Mouse (Mus musculus) stomach, postnatal 0 days (tissue): ENCODE data around the gene Wdr43. TPM values are rescaled to one million over a fixed set of nuclear protein-coding genes. Genes with fewer than 3 reads are reported as not detected.

ENCODE experiments used
- ATAC-seq: fragments of 200-750 bp; cut with Nextera tagmentation; 2 replicates; pipeline ENCODE4 v1.8.0; 2017; ENCODE audit not compliant: low FRiP score, low TSS enrichment
- DNase-seq: peaks from one replicate; pipeline ENCODE4 v3.0.0-alpha.2; 2016; ENCODE audit warnings: low spot score
- H3K27ac ChIP-seq: fragments of 300-500 bp; sonication (generic); replicated peaks from 2 replicates; pipeline ENCODE4 v1.5.1; 2014; ENCODE audit warnings: mild to moderate bottlenecking, control low read depth
- H3K27me3 ChIP-seq: fragments of 300-500 bp; sonication (generic); 2 replicates; pipeline ENCODE4 v1.6.1; 2014; ENCODE audit warnings: low read length; ENCODE audit not compliant: control insufficient read depth, insufficient read depth
- H3K36me3 ChIP-seq: fragments of 300-500 bp; sonication (generic); 2 replicates; pipeline ENCODE4 v1.6.1; 2014; ENCODE audit warnings: low read length, mixed read lengths; ENCODE audit not compliant: control insufficient read depth, insufficient read depth
- H3K4me1 ChIP-seq: fragments of 300-500 bp; sonication (generic); replicated peaks from 2 replicates; pipeline ENCODE4 v1.6.1; 2014; ENCODE audit warnings: antibody characterized with exemption; ENCODE audit not compliant: control insufficient read depth, insufficient read depth
- H3K4me2 ChIP-seq: fragments of 300-500 bp; sonication (generic); replicated peaks from 2 replicates; pipeline ENCODE4 v1.6.1; 2014; ENCODE audit warnings: low read depth, mild to moderate bottlenecking, control low read depth, moderate library complexity
- H3K4me3 ChIP-seq: fragments of 300-500 bp; sonication (generic); 2 replicates; pipeline ENCODE4 v1.5.1; 2014; ENCODE audit warnings: low read depth, low read length, control low read depth
- H3K9ac ChIP-seq: fragments of 300-500 bp; sonication (generic); 2 replicates; pipeline ENCODE4 v1.6.1; 2014; ENCODE audit warnings: mild to moderate bottlenecking, low read length, control low read depth, mixed read lengths
- H3K9me3 ChIP-seq: fragments of 300-500 bp; sonication (generic); 2 replicates; pipeline ENCODE4 v1.6.1; 2016; ENCODE audit warnings: low read length; ENCODE audit not compliant: control insufficient read depth
- CTCF ChIP-seq: IDR thresholded peaks from 2 replicates; pipeline ENCODE4 v1.5.1; 2016; ENCODE audit warnings: antibody characterized with exemption, low read depth, mild to moderate bottlenecking, moderate library complexity
- EP300 ChIP-seq: optimal IDR thresholded peaks from 2 replicates; pipeline ENCODE3; 2016; ENCODE audit warnings: antibody characterized with exemption
- WGBS: fragments of 180-500 bp; shearing (Covaris S2); extraction: QIAGEN DNeasy Blood & Tissue Kit; methylation state at CpG from one replicate; pipeline ENCODE4 v1.1.7; 2014; 5-methylcytosine and 5-hydroxymethylcytosine counted together
- polyA plus RNA-seq: library from polyadenylated mRNA; unstranded; fragments of >200 nt; fragmentation: Nextera tagmentation; extraction: Ambion mirVana; gene quantifications from 2 replicates; pipeline ENCODE4 v1.2.1, GENCODE M21; 2015

Gene Wdr43
- polyA plus RNA-seq, 1 experiment from 2014 or later = 28.0 TPM

- no peak for DNase-seq
- H3K27me3 ChIP-seq = no peaks in the 10 kb centered on the region
- H3K36me3 ChIP-seq = no peaks in the 10 kb centered on the region
- WGBS = 56% methylated on average over 5 of the region's 5 CpGs
- no peak overlapping the region for H3K27ac ChIP-seq
- ATAC-seq = no peak
- TF ChIP-seq EP300 (no peak), CTCF (no peak)
- H3K9ac ChIP-seq = no peak overlapping the region
- H3K4me1 ChIP-seq = no peaks in the 10 kb centered on the region
- H3K9me3 ChIP-seq = no peaks in the 10 kb centered on the region
- no peak overlapping the region for H3K4me2 ChIP-seq
- H3K4me3 ChIP-seq = no peak overlapping the region
Observed at GRCm38 (mm10) chr17:71693313-71693712, 77.6 kb downstream of the Wdr43 start.

GRCm38 (mm10) chr17:71693780-71694179 is 78.1 kb downstream of the Wdr43 start:
- 56% methylated on average over 8 of the region's 8 CpGs for WGBS

DNA sequence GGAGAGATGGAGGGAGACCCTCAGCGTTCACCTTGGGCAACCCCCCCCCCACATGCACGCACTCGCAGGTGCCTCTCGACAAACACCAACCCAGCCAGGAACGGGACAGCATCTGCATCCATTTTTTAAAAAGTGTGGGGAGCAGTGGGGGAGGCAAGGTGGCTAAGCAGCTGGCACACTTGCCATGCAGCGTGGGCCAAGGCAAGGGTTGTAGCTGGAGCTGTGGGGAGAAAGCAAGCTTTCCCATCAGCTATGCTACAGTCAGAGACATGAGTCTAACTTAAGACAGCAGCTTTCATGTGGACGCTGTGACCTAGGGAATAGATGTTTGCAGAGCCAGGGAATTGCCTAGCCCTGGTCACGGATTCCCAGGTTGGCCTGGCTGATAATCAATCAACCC is 79.5 kb downstream of the Wdr43 start:
- H3K27me3 ChIP-seq = no peaks in the 10 kb centered on the region
- no peak overlapping the region for H3K4me2 ChIP-seq
- WGBS = 83% methylated on average over 8 of the region's 8 CpGs

More at GRCm38 (mm10) chr17:71693780-71694179, 78.1 kb downstream of the Wdr43 start:
- no peaks in the 10 kb centered on the region for H3K27me3 ChIP-seq
- no peak overlapping the region for H3K4me3 ChIP-seq
- no peaks in the 10 kb centered on the region for H3K9me3 ChIP-seq
- ATAC-seq = no peak
- no peaks in the 10 kb centered on the region for H3K4me1 ChIP-seq
- H3K27ac ChIP-seq = no peak overlapping the region
- TF ChIP-seq EP300 (no peak), CTCF (peak; percentile 59)
- H3K4me2 ChIP-seq = no peak overlapping the region
- H3K36me3 ChIP-seq = no peaks in the 10 kb centered on the region
- peak; percentile 29 for DNase-seq
- no peak overlapping the region for H3K9ac ChIP-seq

GRCm38 (mm10) chr17:71695716-71696315 is 80.1 kb downstream of the Wdr43 start:
- Histone ChIP-seq H3K9me3 (no peaks in the 10 kb centered on the region), H3K36me3 (no peaks in the 10 kb centered on the region), H3K4me3 (no peak overlapping the region), H3K4me1 (no peaks in the 10 kb centered on the region), H3K4me2 (no peak overlapping the region), H3K9ac (no peak overlapping the region), H3K27me3 (no peaks in the 10 kb centered on the region), H3K27ac (no peak overlapping the region)
- WGBS = 80% methylated on average over 15 of the region's 15 CpGs
- no peak for TF ChIP-seq EP300
- TF ChIP-seq CTCF = no peak
- no peak for DNase-seq
- ATAC-seq = no peak

More for the DNA sequence above, 79.5 kb downstream of the Wdr43 start:
- no peaks in the 10 kb centered on the region for H3K9me3 ChIP-seq
- ATAC-seq (no peak), DNase-seq (no peak)
- no peak overlapping the region for H3K9ac ChIP-seq
- no peak for TF ChIP-seq EP300
- TF ChIP-seq CTCF = no peak
- no peak overlapping the region for H3K27ac ChIP-seq
- no peaks in the 10 kb centered on the region for H3K36me3 ChIP-seq
- H3K4me3 ChIP-seq = no peak overlapping the region
- H3K4me1 ChIP-seq = no peaks in the 10 kb centered on the region

GRCm38 (mm10) chr17:71696396-71696795 is 80.7 kb downstream of the Wdr43 start:
- H3K4me3 ChIP-seq = no peak overlapping the region
- WGBS = 87% methylated on average over 5 of the region's 5 CpGs
- no peaks in the 10 kb centered on the region for H3K4me1 ChIP-seq
- H3K9me3 ChIP-seq = no peaks in the 10 kb centered on the region
- H3K36me3 ChIP-seq = no peaks in the 10 kb centered on the region
- DNase-seq = no peak
- H3K27me3 ChIP-seq = no peaks in the 10 kb centered on the region
- no peak overlapping the region for H3K4me2 ChIP-seq
- TF ChIP-seq EP300 (no peak), CTCF (no peak)
- no peak overlapping the region for H3K27ac ChIP-seq
- H3K9ac ChIP-seq = no peak overlapping the region
- no peak for ATAC-seq

GRCm38 (mm10) chr17:71697896-71698618 is 82.4 kb downstream of the Wdr43 start:
- ATAC-seq = no peak
- H3K27me3 ChIP-seq = no peaks in the 10 kb centered on the region
- no peak for TF ChIP-seq CTCF
- no peak for TF ChIP-seq EP300
- H3K27ac ChIP-seq = no peak overlapping the region
- H3K9ac ChIP-seq = no peak overlapping the region
- H3K36me3 ChIP-seq = no peaks in the 10 kb centered on the region
- no peaks in the 10 kb centered on the region for H3K9me3 ChIP-seq
- no peak for DNase-seq
- 61% methylated on average over 11 of the region's 11 CpGs for WGBS
- no peak overlapping the region for H3K4me2 ChIP-seq
- no peaks in the 10 kb centered on the region for H3K4me1 ChIP-seq
- no peak overlapping the region for H3K4me3 ChIP-seq
